ENCODE assay signal across 19 mouse cellular contexts in the genomic region with DNA sequence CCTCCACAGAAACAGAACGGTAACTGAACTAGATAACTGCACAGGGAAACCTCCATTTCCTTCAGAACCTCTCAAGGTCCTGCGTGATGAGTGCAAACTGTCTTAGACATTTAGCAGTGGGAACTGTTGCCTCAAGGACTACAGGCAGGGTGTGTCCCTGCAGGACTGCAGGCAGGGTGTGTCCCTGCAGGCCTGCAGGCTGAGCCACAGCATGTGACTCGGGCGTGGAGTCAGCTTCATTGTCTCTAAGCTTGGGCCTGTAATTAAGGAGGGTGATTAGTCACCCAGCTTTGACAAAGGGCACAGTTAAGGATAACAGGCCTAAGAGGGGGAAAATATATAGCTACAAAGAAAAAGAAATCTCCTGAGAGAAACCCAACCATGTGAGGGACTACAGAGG.
A peak's percentile ranks its signal among the peaks of the same experiment; 100 is the strongest.
DNase-seq lines count a peak whose midpoint lies in the region; ATAC-seq and TF ChIP-seq lines count a peak whose summit lies in the region.
"Had no signal": no experiment of that assay in that cellular context is flagged by ENCODE, and none has a peak within 500 bp of the region (broad histone marks: within the 10 kb centered on the region; RNA-seq: fewer than 3 reads in every experiment).

No protein-coding gene starts in this region.

- no peaks in the 10 kb centered on the region for H3K4me1 ChIP-seq in intestine, postnatal 0 days (replicated peaks; ENCODE audit: control insufficient read depth, insufficient read depth, low read length)
- no peaks in the 10 kb centered on the region for H3K4me1 ChIP-seq in stomach, postnatal 0 days (replicated peaks; ENCODE audit: control insufficient read depth, insufficient read depth)
- H3K4me1 ChIP-seq in hindbrain, embryonic 10.5 days (replicated peaks): no peaks in the 10 kb centered on the region
- H3K4me1 ChIP-seq: hindbrain, embryonic 15.5 days; limb, embryonic 12.5 days; lung, embryonic 15.5 days had no signal

- no peak overlapping the region for H3K4me2 ChIP-seq in intestine, postnatal 0 days (replicated peaks; ENCODE audit: low read depth)
- H3K4me2 ChIP-seq in stomach, postnatal 0 days (replicated peaks; ENCODE audit: low read depth): no peak overlapping the region
- H3K4me2 ChIP-seq: hindbrain, embryonic 15.5 days; limb, embryonic 12.5 days; lung, embryonic 15.5 days; midbrain, embryonic 11.5 days had no signal

- peaks cover 92% of the 10 kb centered on the region for H3K36me3 ChIP-seq in intestine, postnatal 0 days (ENCODE audit: control insufficient read depth, insufficient read depth)
- H3K36me3 ChIP-seq in stomach, postnatal 0 days (ENCODE audit: control insufficient read depth, insufficient read depth, low read length): peaks cover 49% of the 10 kb centered on the region; the same call in 1 of the 2 replicates
- H3K36me3 ChIP-seq in hindbrain, embryonic 10.5 days: peaks cover 100% of the 10 kb centered on the region

- no peaks in the 10 kb centered on the region for H3K9me3 ChIP-seq in intestine, postnatal 0 days (ENCODE audit: control insufficient read depth)
- H3K9me3 ChIP-seq in stomach, postnatal 0 days (ENCODE audit: control insufficient read depth, low read length): no peaks in the 10 kb centered on the region
- no peaks in the 10 kb centered on the region for H3K9me3 ChIP-seq in hindbrain, embryonic 10.5 days
- H3K9me3 ChIP-seq: hindbrain, embryonic 15.5 days; limb, embryonic 12.5 days; lung, embryonic 15.5 days had no signal

- peak; percentile 31 for DNase-seq in MN1 (ENCODE audit: low spot score)
- peak; percentile 42 for DNase-seq in stomach, postnatal 0 days (ENCODE audit: low spot score)
- DNase-seq in thymus, postnatal 14 days: no peak
- DNase-seq in gastrocnemius, postnatal 25 days: no peak
- no peak for DNase-seq in hindbrain, embryonic 10.5 days (ENCODE audit: low spot score)
- DNase-seq: adrenal gland, adult 8-10 months; cerebellum, postnatal 14 days; heart, adult 11 months; kidney, adult 8-10 months; kidney, postnatal 36 days; right cerebral cortex, adult 18-20 months; spleen, adult 18-20 months had no signal

- H3K4me3 ChIP-seq in intestine, postnatal 0 days (ENCODE audit: low read depth, low read length): no peak overlapping the region
- no peak overlapping the region for H3K4me3 ChIP-seq in stomach, postnatal 0 days (ENCODE audit: low read depth, low read length)
- no peak overlapping the region for H3K4me3 ChIP-seq in hindbrain, embryonic 10.5 days
- H3K4me3 ChIP-seq: hindbrain, embryonic 15.5 days; limb, embryonic 12.5 days; lung, embryonic 15.5 days had no signal

- no peak overlapping the region for H3K9ac ChIP-seq in intestine, postnatal 0 days (ENCODE audit: low read depth, low read length)
- no peak overlapping the region for H3K9ac ChIP-seq in stomach, postnatal 0 days (ENCODE audit: low read length)
- H3K9ac ChIP-seq: hindbrain, embryonic 15.5 days; limb, embryonic 12.5 days; lung, embryonic 15.5 days had no signal

- H3K27me3 ChIP-seq in intestine, postnatal 0 days (replicated peaks; ENCODE audit: control insufficient read depth, insufficient read depth, low read length): no peaks in the 10 kb centered on the region
- H3K27me3 ChIP-seq in stomach, postnatal 0 days (ENCODE audit: control insufficient read depth, insufficient read depth, low read length): no peaks in the 10 kb centered on the region
- H3K27me3 ChIP-seq in hindbrain, embryonic 10.5 days (ENCODE audit: insufficient read depth, poor library complexity, severe bottlenecking): no peaks in the 10 kb centered on the region
- H3K27me3 ChIP-seq: hindbrain, embryonic 15.5 days; limb, embryonic 12.5 days; lung, embryonic 15.5 days had no signal

- WGBS in intestine, postnatal 0 days: 43% methylated on average over 4 of the region's 4 CpGs
- 55% methylated on average over 4 of the region's 4 CpGs for WGBS in stomach, postnatal 0 days
- WGBS in hindbrain, embryonic 10.5 days: 84% methylated on average over 4 of the region's 4 CpGs

- peak; percentile 79 for ATAC-seq in intestine, postnatal 0 days
- ATAC-seq in megakaryocyte, adult 5-6 weeks (ENCODE audit: poor library complexity, severe bottlenecking): peak; percentile 51; the same call in 1 of the 2 replicates
- peak; percentile 88 for ATAC-seq in stomach, postnatal 0 days (ENCODE audit: low FRiP score, low TSS enrichment)
- ATAC-seq: forebrain, embryonic 14.5 days had no signal

- peak overlapping the region; percentile 28 for H3K27ac ChIP-seq in intestine, postnatal 0 days (ENCODE audit: low read depth, low read length)
- no peak overlapping the region for H3K27ac ChIP-seq in stomach, postnatal 0 days (replicated peaks)
- no peak overlapping the region for H3K27ac ChIP-seq in hindbrain, embryonic 10.5 days
- H3K27ac ChIP-seq: hindbrain, embryonic 15.5 days; limb, embryonic 12.5 days; lung, embryonic 15.5 days had no signal

- TF ChIP-seq CTCF in intestine, postnatal 0 days (IDR thresholded peaks at IDR 0.05; ENCODE audit: low read depth): peak; percentile 11; the same call in 1 of the 2 replicates
- TF ChIP-seq CTCF in stomach, postnatal 0 days (IDR thresholded peaks at IDR 0.05; ENCODE audit: low read depth): no peak

- no peak for TF ChIP-seq EP300 in stomach, postnatal 0 days (optimal IDR thresholded peaks at IDR 0.05)

Comparison
In these comparisons a context has a peak if more than half of its experiments do, and no peak if none do; other contexts are left out.
1. DNase-seq: peak in MN1 (single experiment) and stomach, postnatal 0 days (single experiment); none in thymus, postnatal 14 days (single experiment), gastrocnemius, postnatal 25 days (single experiment) and hindbrain, embryonic 10.5 days (single experiment).
2. Peak in every context shown above with its lines, with median percentiles within 50 percentile points of each other: ATAC-seq.